Comparison of ENCODE assay signal across 8 mouse cellular contexts in the genomic region with DNA sequence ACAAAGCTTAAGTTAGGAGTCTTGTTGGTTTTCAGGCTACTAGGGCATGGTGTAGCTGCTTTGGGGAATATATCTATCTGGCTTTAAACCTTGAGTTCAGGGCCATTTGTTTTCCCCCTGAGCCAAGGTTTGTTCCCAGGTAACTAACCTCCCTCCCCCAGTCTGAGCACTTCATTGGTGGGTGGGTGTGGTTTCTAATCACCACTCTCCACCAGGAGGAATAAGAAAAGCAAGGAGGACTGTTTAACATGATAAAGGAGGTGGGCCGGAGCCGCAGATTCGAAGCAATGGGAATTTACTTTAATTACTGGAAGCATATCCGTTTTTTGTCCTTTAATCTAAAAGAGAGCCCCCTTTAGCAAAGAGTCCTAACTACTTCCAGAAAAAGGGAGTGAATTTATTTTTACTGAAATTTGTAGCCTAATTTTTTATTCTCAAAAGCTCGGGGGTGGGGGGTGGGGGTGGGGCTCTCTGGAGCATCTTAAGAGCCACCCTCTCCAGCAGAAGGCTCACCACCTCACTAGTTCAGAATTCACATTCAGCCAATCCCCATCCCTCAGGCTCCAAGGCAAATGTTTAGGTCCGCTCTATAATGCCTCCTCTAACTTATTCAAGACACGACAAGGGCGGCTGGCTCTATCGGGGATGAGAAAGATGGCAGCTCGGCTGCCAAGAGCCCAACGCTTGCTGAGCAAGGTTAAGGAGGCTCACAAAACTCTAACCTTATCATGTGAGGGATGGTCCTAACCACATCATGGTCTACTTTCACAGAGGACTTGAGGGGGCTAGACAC. TPM values are rescaled to one million over a fixed set of nuclear protein-coding genes. Genes with fewer than 3 reads are reported as not detected.
A peak's percentile ranks its signal among the peaks of the same experiment; 100 is the strongest.
DNase-seq lines count a peak whose midpoint lies in the region; ATAC-seq and TF ChIP-seq lines count a peak whose summit lies in the region.

No protein-coding gene starts in this region.

- peaks cover 13% of the 10 kb centered on the region for H3K27me3 ChIP-seq in heart, embryonic 11.5 days (ENCODE audit: control insufficient read depth, insufficient read depth, low read length)
- no peaks in the 10 kb centered on the region for H3K27me3 ChIP-seq in G1E (ENCODE audit: insufficient read depth, low read length)
- peaks cover 69% of the 10 kb centered on the region for H3K27me3 ChIP-seq in forebrain, embryonic 12.5 days

- no peaks in the 10 kb centered on the region for H3K36me3 ChIP-seq in heart, embryonic 11.5 days (ENCODE audit: control insufficient read depth, insufficient read depth, low read length)
- H3K36me3 ChIP-seq in G1E (replicated peaks), result peaks cover 52% of the 10 kb centered on the region
- H3K36me3 ChIP-seq in forebrain, embryonic 12.5 days (replicated peaks), result no peaks in the 10 kb centered on the region

- peak overlapping the region; percentile 93 for H3K4me2 ChIP-seq in heart, embryonic 11.5 days
- H3K4me2 ChIP-seq in forebrain, embryonic 12.5 days, result peak overlapping the region; percentile 96

- no peak for TF ChIP-seq CTCF in G1E (IDR thresholded peaks at IDR 0.05; ENCODE audit: low read depth, low read length)
- TF ChIP-seq CTCF in left cerebral cortex, adult 2 months (IDR thresholded peaks at IDR 0.05), result no peak

- DNase-seq in heart, postnatal 4 days, result no peak
- peak; percentile 70 for DNase-seq in G1E (ENCODE audit: low spot score)
- DNase-seq in mesoderm, embryonic 11.5 days (ENCODE audit: low read depth, low spot score), result peak; percentile 12
- no peak for DNase-seq in ovary, postnatal 10 days (ENCODE audit: low spot score)
- DNase-seq in cerebellum, adult 11-12 months, result no peak
- no peak for DNase-seq in left cerebral cortex, adult 2 months (ENCODE audit: extremely low spot score in 1 of 2, low spot score in 2 of 2)

- no peak for ATAC-seq in heart, embryonic 11.5 days (replicated peaks; ENCODE audit: insufficient number of reproducible peaks, low FRiP score, low TSS enrichment)
- peak; percentile 30 for ATAC-seq in G1E (ENCODE audit: extremely low read depth, insufficient number of reproducible peaks, low FRiP score, poor library complexity, severe bottlenecking)
- ATAC-seq in forebrain, embryonic 12.5 days (ENCODE audit: low FRiP score), result no peak

- H3K4me3 ChIP-seq in heart, embryonic 11.5 days (ENCODE audit: low read depth, low read length), result peak overlapping the region; percentile 16
- peak overlapping the region; percentile 52; the same call in 1 of the 2 replicates for H3K4me3 ChIP-seq in G1E (ENCODE audit: low read depth, low read length)
- H3K4me3 ChIP-seq in forebrain, embryonic 12.5 days (replicated peaks), result 0 out of 2 replicates have a peak overlapping the region, but pooled peaks have one; percentile 7
- H3K4me3 ChIP-seq in left cerebral cortex, adult 2 months, result no peak overlapping the region

- intact Hi-C loops in left cerebral cortex, adult 2 months (cut with DNase I), result loop anchor here (5.0 kb wide), 1 partner anchor 254 kb away; no protein-coding TSS in a partner anchor

- no peaks in the 10 kb centered on the region for H3K9me3 ChIP-seq in heart, embryonic 11.5 days (replicated peaks; ENCODE audit: control insufficient read depth, low read length)
- H3K9me3 ChIP-seq in G1E (replicated peaks), result no peaks in the 10 kb centered on the region
- H3K9me3 ChIP-seq in forebrain, embryonic 12.5 days, result no peaks in the 10 kb centered on the region

- H3K4me1 ChIP-seq in heart, embryonic 11.5 days (ENCODE audit: control insufficient read depth, insufficient read depth, low read length), result peaks cover 28% of the 10 kb centered on the region
- peaks cover 81% of the 10 kb centered on the region for H3K4me1 ChIP-seq in G1E (ENCODE audit: insufficient read depth, low read depth, low read length)
- H3K4me1 ChIP-seq in forebrain, embryonic 12.5 days, result peaks cover 68% of the 10 kb centered on the region

- 0 out of 2 replicates have a peak overlapping the region, but pooled peaks have one; percentile 10 for H3K9ac ChIP-seq in heart, embryonic 11.5 days (ENCODE audit: low read depth, low read length)
- H3K9ac ChIP-seq in forebrain, embryonic 12.5 days, result no peak overlapping the region

- peak overlapping the region; percentile 57 for H3K27ac ChIP-seq in heart, embryonic 11.5 days (ENCODE audit: low read depth, low read length)
- H3K27ac ChIP-seq in forebrain, embryonic 12.5 days, result no peak overlapping the region
- H3K27ac ChIP-seq in left cerebral cortex, adult 2 months, result no peak overlapping the region

- 37% methylated on average over 11 of the region's 11 CpGs for WGBS in heart, embryonic 11.5 days (ENCODE audit: insufficient replicate concordance)
- 5% methylated on average over 11 of the region's 11 CpGs for WGBS in forebrain, embryonic 12.5 days

RNA-seq across cellular contexts. Expression of a gene that starts 3.9 kb away (rescaled TPM):
- polyA plus RNA-seq in heart, embryonic 11.5 days (2014; fragmentation: Nextera tagmentation; extraction: Ambion mirVana), result 1.4 and 2.2 TPM in 2 replicates
- total RNA-seq in heart, postnatal 4 days (2021), result 10 to 100 TPM in 1 of 2 experiments, 1 to 10 TPM in 1; 9.5 to 10.6 TPM
- total RNA-seq in G1E (2014; fragmentation: Nextera tagmentation), result 8.6 and 9.6 TPM in 2 replicates
- 3.1 and 4.4 TPM in 2 replicates for total RNA-seq in G1E (2017)
- 23.2 and 24.0 TPM in 2 replicates for polyA plus RNA-seq in G1E (2012)
- 1.0 and 1.5 TPM in 2 replicates for polyA plus RNA-seq in forebrain, embryonic 12.5 days (2016; fragmentation: Nextera tagmentation; extraction: Ambion mirVana)
- total RNA-seq in left cerebral cortex, adult 2 months (2021), result 1 to 10 TPM in 1 of 2 experiments, under 1 TPM in 1; 0.93 to 1.4 TPM

RNA-seq across cellular contexts. Expression of a gene that starts 43.4 kb away (rescaled TPM):
- polyA plus RNA-seq in heart, embryonic 11.5 days (2014; fragmentation: Nextera tagmentation; extraction: Ambion mirVana), result 6.1 and 6.8 TPM in 2 replicates
- total RNA-seq in heart, postnatal 4 days (2021), result 10 to 100 TPM; 31.0 to 33.2 TPM
- total RNA-seq in G1E (2014; fragmentation: Nextera tagmentation) (16.3 and 19.5 TPM in 2 replicates), G1E (2017) (13.5 and 14.2 TPM in 2 replicates)
- 50.2 and 71.2 TPM in 2 replicates for polyA plus RNA-seq in G1E (2012)
- polyA plus RNA-seq in forebrain, embryonic 12.5 days (2016; fragmentation: Nextera tagmentation; extraction: Ambion mirVana), result 5.9 and 6.2 TPM in 2 replicates
- 10 to 100 TPM; 19.7 to 20.2 TPM for total RNA-seq in left cerebral cortex, adult 2 months (2021)

Comparison
In these comparisons a context has a peak if more than half of its experiments do, and no peak if none do; other contexts are left out.
1. DNase-seq: peak in G1E (single experiment) and mesoderm, embryonic 11.5 days (single experiment); none in heart, postnatal 4 days (single experiment), ovary, postnatal 10 days (single experiment), cerebellum, adult 11-12 months (single experiment) and left cerebral cortex, adult 2 months (0 of 2).